Mouse (Mus musculus): Measurements from ENCODE around the gene Khdc4. TPM values are rescaled to one million over a fixed set of nuclear protein-coding genes. Genes with fewer than 3 reads are reported as not detected.

Khdc4 gene
- polyA plus RNA-seq, 1 experiment: 78.2 TPM

DNA sequence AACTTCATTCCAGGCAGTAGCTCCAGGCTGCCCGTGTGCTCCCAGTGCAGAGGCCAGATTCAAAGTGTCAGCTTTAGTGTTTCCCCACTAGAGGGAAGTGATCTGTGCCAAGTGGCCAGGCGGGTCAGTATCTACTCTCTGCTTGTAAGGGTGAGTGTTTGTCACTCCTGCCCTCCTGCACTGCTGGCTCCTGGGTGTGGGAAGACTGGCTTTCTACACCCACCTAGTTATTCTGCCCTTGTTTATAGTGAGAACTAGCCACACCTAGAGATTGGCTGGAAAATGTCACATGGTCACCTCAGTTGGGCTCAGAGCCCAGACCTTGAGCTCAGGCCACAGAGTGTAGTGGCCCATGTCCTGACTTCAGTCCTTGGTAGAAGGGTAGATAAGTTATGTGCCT is 33.5 kb downstream of the Khdc4 start:
- no peak for DNase-seq (ENCODE audit: low read depth)

DNA sequence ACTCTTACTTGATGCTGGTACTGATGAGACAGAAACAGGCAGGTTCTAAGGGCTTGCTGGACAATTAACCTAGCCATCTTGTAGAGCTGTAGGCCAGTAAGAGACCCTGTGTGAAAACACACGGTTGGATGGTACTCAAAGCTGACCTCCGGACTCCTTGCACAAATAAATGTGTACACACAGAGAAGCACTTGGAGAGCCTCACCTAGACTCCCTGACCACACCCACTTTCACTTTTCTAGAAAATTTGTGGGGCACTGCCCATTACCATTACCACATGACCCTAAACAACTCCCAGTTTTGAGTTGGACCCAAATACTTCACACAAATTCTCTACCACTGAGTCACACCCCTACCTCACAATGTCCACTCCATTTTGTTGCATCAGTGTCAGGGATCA is 51.0 kb downstream of the Khdc4 start:
- no peak for DNase-seq (ENCODE audit: low read depth)

DNA sequence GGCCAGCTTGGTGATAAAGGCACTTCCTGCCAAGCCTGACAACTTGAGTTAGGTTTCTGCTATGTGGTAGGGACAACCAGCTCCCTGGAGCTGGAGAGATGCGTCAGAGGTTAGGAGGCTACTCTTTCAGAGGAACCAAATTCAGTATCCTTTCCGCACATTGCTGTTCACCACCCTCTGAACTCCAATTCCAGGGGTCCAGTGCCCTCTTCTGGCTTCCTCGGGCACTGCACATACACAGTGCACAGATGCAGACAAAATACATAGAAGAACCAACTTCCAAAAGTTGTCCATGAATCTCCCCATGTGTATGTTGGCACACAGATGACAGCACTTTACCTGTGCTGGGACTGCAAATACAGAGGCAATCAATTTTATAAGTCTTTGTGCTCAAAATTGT is 53.0 kb downstream of the Khdc4 start:
- no peak for DNase-seq (ENCODE audit: low read depth)

DNA sequence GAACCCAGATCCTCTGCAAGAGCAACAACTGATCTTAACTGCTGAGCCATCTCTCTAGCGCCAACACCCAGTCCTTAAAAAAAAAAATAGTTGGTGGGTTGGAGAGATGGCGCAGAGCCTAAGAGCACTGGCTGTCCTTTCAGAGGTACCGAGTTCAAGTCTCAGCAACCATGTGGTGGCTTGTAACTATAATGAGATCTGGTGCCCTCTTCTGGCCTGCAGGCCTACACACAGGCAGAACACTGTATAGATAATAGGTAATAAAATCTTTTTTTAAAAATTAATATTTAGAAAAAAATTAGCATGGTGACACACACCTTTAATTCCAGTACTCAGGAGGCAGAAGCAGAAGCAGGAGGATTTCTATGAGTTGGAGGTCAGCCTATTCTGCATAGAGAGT is 54.5 kb downstream of the Khdc4 start:
- no peak for DNase-seq (ENCODE audit: low read depth)

DNA sequence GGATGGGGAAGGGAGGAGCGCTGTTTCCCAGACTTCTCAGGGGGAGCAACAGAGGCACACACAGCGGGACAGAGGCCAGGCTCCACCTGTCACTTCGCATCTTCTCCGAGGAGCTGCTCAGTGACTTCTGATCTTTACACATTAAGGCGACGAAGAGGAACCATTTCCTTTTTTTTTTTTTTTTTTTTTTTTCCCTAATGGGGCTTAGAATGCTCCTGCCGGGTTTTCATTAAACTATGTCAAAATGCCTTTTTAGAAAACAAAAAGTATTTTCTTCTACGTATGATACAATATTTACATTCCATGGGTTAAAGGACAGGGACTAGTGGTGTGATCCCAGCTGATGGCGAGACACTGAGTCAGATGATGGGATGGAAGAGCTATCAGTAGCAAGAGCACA is 59.9 kb downstream of the Khdc4 start:
- DNase-seq (ENCODE audit: low read depth): no peak

DNA sequence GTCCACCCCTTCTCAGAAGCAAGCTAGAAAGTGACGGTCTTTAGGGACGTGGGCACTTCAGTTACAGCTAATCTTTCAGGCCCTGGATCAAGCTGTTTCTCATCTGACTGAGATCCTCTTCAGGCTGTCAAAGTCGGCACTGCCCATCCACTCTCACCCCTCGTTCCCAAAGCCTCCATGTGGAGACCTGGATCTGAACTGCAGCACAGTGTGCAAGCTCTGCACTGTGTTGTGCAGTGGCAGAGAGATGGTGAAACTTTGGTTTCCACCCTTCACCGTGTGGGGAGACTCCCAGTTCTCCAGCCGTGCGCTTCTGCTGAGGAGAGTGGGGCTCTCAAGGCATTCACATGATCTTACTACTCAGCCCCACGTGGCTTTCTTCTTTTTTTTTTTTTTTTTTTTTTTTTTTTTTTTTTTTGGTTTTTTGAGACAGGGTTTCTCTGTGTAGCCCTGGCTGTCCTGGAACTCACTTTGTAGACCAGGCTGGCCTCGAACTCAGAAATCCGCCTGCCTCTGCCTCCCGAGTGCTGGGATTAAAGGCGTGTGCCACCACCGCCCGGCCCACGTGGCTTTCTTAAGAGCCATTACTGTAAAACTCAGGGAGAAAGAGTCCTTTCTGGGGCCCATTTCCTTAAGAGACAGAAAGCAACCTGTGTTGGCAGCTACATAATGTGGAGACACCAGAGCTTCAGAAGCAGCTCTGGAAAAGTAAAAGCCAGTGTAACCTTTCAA is 60.7 kb downstream of the Khdc4 start:
- DNase-seq (ENCODE audit: low read depth): no peak

DNA sequence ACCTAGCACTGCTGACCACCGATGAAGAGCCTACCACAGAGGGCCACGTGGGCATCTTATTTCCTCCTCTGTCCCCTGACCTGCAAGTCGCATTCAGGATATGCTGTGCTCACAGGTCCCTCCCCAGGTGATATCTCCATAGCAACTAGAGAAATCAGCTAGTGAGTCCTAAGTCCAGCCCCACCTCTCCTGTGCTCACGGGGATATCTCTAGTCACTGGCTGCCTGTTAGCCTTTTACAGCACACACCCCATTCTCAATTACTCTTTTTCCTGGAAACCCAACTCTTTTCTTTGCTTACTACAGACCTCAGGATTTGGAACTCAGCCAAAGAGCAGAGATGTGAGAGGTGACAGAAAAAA is 61.2 kb downstream of the Khdc4 start:
- no peak for DNase-seq (ENCODE audit: low read depth)

DNA sequence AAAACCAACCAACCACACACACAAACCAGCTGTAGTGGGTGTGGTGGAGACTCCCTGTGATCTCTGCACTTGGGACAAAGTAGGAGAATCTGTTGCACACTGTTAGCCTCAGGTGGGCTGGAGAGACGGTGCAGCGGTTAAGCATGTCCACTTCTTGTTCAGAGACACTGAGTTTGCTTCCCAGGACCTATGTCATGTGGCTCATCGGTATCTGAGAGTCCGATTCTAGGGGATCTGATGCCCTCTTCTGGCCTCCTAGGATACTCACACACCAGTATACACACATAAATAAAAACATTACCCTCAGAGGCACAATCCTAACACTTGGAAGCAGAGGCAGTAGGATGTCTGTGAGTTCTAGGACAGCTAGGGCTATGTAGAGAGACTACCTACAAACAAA is 68.7 kb downstream of the Khdc4 start:
- no peak for DNase-seq (ENCODE audit: low read depth)

DNA sequence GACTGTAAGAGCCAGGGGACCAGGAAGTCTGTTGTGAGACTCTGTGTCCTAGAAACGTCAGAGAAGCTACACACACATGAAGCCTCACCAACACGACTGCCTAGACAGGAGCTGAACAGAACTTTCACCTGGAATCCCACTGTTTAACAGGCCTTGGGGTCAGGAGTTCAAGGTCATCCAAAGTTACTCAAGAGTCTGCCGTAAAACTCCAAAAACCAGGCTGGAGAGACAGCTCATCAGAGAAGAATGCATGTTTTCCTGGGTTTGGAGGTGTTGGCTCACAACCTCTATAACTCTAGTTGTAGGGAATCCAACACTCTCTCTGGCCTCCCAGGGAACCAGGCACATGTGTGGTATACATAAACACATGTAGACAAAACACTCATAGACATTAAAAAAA is 69.9 kb downstream of the Khdc4 start:
- no peak for DNase-seq (ENCODE audit: low read depth)

DNA sequence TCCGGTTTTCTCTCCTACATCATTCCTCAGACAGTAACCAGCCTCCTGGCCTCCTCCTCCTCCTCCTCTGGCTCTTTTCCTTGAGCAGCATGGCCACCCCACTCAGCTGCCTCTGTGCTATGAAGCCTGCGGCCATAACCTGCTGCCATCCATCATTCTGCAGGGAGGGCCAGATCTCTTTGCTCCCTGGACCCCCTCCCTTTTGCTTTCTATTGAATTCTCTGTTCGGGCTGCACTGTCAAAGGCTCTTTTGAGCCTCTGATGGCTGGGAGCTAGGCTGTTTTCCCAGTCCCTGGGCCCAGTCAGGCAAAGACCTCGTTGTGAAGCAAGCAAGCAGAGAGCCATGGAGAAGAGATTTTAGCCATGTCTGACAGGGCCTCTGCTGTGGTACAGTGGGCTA is 70.7 kb downstream of the Khdc4 start:
- DNase-seq (ENCODE audit: low read depth): no peak

DNA sequence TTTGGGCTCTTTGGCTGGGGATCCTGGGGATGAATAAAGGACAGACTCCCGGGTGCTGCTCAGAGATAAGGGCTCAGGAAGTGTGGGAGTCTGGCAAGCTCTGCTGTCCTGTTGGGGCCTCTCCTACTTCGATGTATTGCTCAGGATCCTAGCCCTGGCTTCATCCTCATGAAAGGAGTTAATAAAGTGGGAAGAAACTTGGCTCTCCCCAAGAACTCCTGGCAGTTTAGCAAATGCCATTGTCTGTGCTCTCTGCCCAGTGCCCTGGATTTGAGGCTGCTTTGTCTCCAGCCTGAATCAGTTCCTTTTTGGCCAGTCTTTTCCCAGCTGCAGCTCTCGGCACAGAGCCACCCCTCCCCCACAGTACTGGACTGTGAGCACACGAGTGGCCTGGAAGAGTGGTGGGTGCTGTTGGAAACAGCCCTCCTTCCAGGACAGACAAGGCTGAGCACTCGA is 72.5 kb downstream of the Khdc4 start:
- no peak for DNase-seq (ENCODE audit: low read depth)

DNA sequence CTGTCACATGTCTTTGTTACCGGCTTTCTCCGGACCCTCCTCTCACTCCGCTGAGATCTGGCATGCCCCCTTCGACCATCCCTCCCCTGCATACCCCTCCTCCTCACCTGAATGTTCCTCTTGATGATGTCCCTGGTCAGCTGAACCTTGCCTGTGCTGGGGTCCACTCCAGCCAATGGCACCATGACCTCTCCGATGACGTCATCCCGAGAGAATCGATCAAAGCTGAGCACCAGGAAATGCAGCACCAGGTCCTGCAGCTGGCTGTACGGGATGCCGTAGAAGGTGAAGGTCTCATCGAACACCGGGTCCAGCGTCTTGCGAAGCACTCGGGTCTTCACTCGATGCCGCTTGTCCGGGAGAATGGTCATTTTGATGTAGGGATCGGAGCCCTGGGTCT is 76.0 kb downstream of the Khdc4 start:
- no peak for DNase-seq (ENCODE audit: low read depth)

DNA sequence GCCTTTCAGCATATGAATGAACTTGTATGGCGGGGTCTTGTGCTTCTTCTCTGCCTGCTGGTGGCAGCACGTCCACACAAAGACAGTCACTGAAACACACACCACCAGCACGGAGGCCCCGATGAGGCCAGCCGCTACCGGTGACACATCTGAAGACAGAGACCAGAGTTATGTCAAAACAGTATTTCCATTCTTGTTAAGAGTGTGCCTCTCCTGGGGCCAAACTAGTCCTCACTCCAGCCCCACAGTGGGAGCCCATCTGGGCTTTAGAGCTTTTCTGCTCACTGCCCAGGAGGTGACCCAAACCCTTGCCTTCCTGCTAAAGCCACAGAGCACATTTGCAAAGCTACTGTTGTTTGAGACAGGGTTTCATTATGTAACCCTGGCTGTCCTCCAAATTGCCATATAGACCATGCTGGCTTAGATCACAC is 76.8 kb downstream of the Khdc4 start:
- no peak for DNase-seq (ENCODE audit: low read depth)

Other genes with a start within 250 kb of the Khdc4 start
- 100 and 129 TPM in 2 replicates for gene Sema4a, start 224.6 kb upstream of the Khdc4 start, polyA plus RNA-seq (2012; rRNA removed)
- 125 and 138 TPM in 2 replicates for gene Lmna, start 175.8 kb upstream of the Khdc4 start, polyA plus RNA-seq (2012; rRNA removed)
- 2.0 and 2.6 TPM in 2 replicates for gene Mex3a, start 153.4 kb upstream of the Khdc4 start, polyA plus RNA-seq (2012; rRNA removed)
- 75.6 and 92.5 TPM in 2 replicates for gene Rab25, start 137.5 kb upstream of the Khdc4 start, polyA plus RNA-seq (2012; rRNA removed)
- 164 and 193 TPM in 2 replicates for gene Lamtor2, start 132.7 kb upstream of the Khdc4 start, polyA plus RNA-seq (2012; rRNA removed)
- 68.4 and 69.1 TPM in 2 replicates for gene Ubqln4, start 132.0 kb upstream of the Khdc4 start, polyA plus RNA-seq (2012; rRNA removed)
- 323 and 341 TPM in 2 replicates for gene Ssr2, start 109.9 kb upstream of the Khdc4 start, polyA plus RNA-seq (2012; rRNA removed)
- gene Arhgef2, start 79.8 kb upstream of the Khdc4 start, polyA plus RNA-seq (2012; rRNA removed): 49.5 and 64.5 TPM in 2 replicates
- gene Rxfp4, start 32.7 kb upstream of the Khdc4 start, polyA plus RNA-seq (2012; rRNA removed): not detected in 2 replicates
- gene Rit1, start 31.0 kb downstream of the Khdc4 start, polyA plus RNA-seq (2012; rRNA removed): 46.8 and 54.2 TPM in 2 replicates
- gene Syt11, start 89.4 kb downstream of the Khdc4 start, polyA plus RNA-seq (2012; rRNA removed): 5.6 and 7.2 TPM in 2 replicates
- 13.3 and 14.3 TPM in 2 replicates for gene Gon4l, start 149.4 kb downstream of the Khdc4 start, polyA plus RNA-seq (2012; rRNA removed)
- 33.3 and 40.3 TPM in 2 replicates for gene Msto1, start 228.2 kb downstream of the Khdc4 start, polyA plus RNA-seq (2012; rRNA removed)

Data from gonadal fat pad, adult 2 months (tissue).